Mouse (Mus musculus) embryo, embryonic 11.5 days (tissue): ENCODE data around the gene Atcay.
"Not testable (repeated sequence)": the region's sequence is repeated elsewhere in the genome, so short reads cannot be mapped to it uniquely, and the experiment has no call there.

ENCODE experiments used
- DNase-seq: peaks from one replicate; pipeline ENCODE4 v3.0.0-alpha.2; 2012; ENCODE audit warnings: low read depth, low spot score

Gene Atcay

DNA sequence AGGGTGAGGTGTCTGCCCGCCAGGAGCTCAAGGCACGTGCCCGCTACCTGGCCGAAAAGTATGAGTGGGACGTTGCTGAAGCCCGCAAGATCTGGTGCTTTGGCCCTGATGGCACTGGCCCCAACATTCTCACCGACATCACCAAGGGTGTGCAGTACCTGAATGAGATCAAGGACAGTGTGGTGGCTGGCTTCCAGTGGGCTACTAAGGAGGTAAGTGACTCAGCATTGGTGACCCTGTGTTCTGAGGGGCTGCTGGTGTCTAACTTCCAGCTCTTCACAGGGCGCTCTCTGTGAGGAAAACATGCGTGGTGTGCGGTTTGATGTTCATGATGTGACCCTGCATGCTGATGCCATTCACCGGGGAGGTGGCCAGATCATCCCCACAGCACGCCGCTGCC lies 49.7 kb downstream of the Atcay start:
- no peak for DNase-seq

- DNase-seq, result no peak
These were observed 50.9 kb downstream of the Atcay start for GRCm38 (mm10) chr10:81179451-81180342.

GRCm38 (mm10) chr10:81178927-81179326 lies 51.7 kb downstream of the Atcay start:
- no peak for DNase-seq

- DNase-seq, result no peak
These were observed 52.5 kb downstream of the Atcay start for GRCm38 (mm10) chr10:81177958-81178712.

DNA sequence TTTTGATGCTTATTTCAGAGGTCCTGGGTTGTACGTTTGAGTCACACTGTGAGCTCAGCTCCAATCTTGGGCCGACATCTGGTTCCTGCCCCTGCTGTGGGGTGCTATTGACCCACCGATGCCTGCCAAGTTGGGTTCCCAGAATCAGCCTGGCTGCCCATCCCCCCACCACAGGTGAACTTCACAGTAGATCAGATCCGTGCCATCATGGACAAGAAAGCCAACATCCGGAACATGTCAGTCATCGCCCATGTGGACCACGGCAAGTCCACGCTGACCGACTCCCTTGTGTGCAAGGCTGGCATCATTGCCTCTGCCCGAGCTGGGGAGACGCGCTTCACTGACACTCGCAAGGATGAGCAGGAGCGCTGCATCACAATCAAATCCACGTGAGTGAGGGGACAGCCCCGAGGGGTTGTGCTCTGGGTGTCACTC lies 53.1 kb downstream of the Atcay start:
- no peak for DNase-seq

DNA sequence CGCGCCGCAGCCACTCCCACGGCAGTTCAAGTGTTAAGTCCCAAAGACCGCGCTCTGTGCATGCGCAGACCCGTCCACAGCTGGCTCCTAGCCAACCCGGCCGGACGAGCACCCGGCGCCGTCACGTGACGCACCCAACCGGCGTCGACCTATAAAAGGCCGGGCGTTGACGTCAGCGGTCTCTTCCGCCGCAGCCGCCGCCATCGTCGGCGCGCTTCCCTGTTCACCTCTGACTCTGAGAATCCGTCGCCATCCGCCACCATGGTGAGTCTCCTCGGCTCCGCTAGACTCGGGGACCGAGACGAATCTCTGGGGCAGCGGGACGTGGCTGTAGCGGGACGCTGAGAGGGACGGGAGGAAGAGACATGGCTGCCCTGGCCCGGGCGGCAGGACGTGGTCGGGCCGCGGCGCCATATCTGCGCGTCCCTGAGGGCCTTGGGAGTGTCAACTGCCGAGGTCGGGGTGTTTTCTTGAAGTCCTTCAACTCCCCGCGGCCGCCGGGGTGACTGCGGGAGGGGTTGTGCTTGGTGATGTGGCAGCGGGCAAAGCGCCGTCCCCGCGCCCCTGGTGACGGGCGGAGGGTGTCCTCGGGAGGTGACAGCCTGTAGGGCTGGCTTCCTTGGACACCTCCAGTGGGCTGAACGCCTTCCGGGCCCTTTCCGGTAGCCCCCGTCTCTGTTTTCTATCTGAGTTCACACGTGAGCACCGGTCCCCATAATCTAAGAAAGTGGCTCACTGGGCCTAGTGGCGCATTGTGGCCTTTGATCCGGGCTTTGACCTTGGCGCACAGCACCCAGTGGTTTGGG lies 54.0 kb downstream of the Atcay start, which contains the start of gene Eef2:
Gene Eef2, plus strand, starts transcription at position 166 of the 806 bp plus-strand sequence.
- peak; percentile 96 for DNase-seq

DNA sequence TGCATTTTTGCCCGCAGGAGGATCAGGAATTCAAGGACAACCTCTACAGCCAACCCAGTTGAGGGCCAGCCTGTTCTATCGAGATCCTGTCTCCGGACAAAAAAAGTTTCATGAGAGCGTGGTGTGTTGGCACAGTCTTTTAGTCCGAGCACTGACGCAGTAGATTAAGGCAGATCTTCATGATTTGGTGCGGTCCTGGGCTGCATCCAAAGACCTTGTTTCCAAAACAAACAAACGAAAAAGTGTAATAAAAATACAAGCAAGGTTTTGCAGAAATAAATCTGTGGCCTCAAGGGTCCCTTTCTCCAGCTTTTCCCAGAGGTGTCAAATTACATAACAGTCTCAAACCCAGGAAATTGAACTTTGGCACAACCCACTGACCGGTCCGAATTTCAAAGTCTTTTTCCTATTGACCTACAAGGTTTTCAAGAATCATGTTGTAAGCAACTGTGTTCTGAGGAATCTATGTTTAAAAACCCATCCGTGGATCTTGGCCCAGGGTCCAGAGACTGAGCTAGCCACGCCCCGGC lies 54.6 kb downstream of the Atcay start:
- no peak for DNase-seq

DNA sequence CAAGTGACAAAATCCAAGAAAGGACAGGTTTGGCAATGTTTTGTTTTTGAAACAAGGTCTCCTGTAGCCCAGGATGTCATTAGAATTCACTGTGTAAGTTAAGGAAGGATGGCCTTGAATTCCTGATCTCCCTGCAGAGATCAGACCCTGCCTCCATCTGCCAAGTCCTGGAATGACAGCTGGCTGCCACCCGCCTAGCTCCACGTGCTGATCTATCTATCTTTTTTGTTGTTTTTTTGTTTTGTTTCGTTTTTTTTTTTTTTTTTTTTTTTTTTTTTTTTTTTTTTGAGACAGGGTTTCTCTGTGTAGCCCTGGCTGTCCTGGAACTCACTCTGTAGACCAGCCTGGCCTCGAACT lies 55.3 kb downstream of the Atcay start:
- DNase-seq, result not testable (repeated sequence)

- peak; percentile 85 for DNase-seq
These were observed 55.9 kb downstream of the Atcay start for GRCm38 (mm10) chr10:81174617-81175344.

DNA sequence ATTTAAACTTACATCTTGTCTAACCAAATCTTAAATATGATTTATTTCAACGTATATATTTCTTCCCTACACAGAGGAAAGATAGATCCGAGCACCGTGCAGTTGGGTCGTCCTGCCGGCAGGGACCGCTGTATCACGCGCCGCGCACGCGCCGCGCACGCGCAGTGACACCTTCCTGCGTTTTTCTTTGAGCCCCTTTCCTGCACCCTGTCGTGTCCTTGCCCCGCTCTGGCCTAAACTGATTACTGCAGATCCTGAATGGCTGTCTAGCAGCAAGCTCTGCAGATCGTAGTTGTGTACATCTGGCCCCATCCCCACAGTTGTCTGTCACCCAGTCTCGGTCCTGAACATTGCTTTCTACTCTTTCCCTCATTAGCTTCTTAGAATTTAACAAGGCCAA lies 57.5 kb downstream of the Atcay start:
- DNase-seq, result peak; percentile 76

GRCm38 (mm10) chr10:81169411-81169900 lies 61.2 kb downstream of the Atcay start:
- not testable (repeated sequence) for DNase-seq

GRCm38 (mm10) chr10:81168521-81169244 lies 62.0 kb downstream of the Atcay start:
- DNase-seq, result peak; percentile 70

DNA sequence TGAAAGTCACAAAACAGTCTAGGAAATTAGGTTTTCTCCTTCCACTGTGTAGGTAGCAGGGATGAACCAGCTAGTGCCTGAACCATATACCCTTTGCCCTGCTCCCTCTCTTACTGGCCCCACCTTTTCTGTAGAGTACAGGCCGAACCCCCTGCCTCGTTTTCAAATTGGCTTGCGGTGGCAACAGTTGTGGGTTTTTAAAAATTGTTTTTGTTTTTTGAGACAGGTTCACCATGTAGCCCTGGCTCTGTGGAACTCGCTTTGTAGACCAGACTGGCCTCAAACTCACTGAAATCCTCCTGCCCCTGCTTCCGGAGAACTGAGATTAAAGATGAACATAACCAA lies 62.6 kb downstream of the Atcay start:
- no peak for DNase-seq

GRCm38 (mm10) chr10:81167200-81168086 lies 63.2 kb downstream of the Atcay start, which contains the start of gene Pias4:
TSS of gene Pias4 (minus strand) at chr10:81167923.
- DNase-seq, result peak; percentile 100

DNA sequence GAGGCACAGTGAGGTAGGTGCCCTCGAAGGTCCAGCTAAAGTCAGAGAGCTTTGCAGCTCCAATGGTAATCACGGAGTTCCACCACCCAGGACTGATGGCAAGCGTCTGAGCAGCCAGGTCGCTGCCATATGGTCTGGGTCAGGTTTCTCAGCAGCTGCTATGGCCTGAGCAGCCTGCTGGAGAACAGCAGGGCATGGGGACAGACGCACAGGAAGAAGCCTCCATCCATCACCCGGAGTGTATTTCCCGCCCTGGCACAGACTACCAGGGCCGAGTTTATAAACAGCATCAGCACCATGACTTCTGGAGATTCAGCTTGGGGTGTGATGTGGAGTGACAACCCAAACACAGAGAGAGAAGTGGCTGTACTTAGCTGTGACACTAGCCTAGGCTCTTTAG lies 65.5 kb downstream of the Atcay start:
- DNase-seq, result no peak

DNA sequence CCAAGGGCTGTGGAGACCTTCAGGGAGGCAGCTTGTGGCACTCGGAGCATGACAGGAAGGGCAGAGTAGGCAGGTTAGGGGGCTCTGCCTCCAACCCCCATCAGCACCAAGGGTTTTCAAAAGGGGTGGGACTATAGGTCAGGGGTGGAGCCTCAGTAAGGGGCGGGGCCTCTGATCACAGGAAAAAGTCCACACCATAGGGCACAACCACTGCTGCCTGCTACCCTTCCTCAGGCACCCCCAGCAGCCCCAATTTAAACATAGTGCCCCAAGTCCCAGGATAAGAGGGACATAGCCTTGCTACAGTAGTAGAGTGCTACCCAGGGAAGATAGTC lies 68.3 kb downstream of the Atcay start:
- no peak for DNase-seq

- no peak for DNase-seq
These were observed 68.9 kb downstream of the Atcay start for GRCm38 (mm10) chr10:81161602-81162317.

DNA sequence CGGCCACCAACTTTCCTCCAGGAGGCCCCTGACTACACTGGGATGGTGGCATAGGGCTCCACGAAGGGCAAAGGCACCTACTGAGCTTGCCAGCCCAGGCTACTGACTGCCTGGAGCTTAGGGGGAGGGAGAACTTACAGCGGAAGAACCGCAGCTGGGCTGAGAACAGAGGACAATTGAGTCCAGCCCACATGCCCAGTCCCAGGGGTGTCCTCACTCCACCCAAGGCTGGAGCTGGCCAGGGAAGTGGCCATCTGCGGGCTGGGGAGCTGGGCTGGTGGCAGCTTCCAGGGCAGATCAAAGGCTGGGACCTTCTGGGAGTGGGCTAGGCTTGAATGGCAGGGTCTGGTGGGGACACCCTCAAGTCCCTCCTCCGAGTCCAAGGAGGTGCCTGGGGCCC lies 75.9 kb downstream of the Atcay start:
- DNase-seq, result no peak
